Mouse (Mus musculus): ENCODE data around the gene Icam4.

DNA sequence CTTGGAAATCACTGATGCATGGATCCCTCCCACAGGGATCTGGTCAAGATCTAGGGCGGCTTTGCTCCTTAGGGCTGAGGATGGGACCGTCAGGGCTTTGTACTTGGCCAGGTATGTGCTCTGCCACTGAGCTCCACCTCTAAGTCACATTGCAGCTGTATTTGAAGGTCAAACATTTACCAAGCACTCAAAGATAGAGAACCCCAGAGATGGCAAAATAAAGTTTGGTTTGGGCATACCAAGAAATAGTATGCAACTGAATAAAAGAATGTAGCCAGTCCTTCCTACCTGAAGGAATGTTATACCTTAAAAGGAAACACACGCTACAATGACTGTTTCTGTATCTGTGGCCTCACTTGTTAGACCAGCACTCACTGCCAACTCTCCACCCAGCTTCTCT lies 7.8 kb upstream of the Icam4 start:
- no peak for TF ChIP-seq CTCF (IDR thresholded peaks at IDR 0.05; ENCODE audit: insufficient read depth, low read length)
- no peak for TF ChIP-seq POLR2A (IDR thresholded peaks at IDR 0.05; ENCODE audit: borderline replicate concordance, extremely low read depth, low read depth, low read length)
